Mouse (Mus musculus): ENCODE measurements at regions not wholly inside any gene's neighbourhood (a gene's known extent, or its start where the extent isn't known, plus 50 kb on each side); places are given as distances from the start of the nearest gene placed in this dataset.
"Not testable (repeated sequence)": the region's sequence is repeated elsewhere in the genome, so short reads cannot be mapped to it uniquely, and the experiment has no call there.

DNA sequence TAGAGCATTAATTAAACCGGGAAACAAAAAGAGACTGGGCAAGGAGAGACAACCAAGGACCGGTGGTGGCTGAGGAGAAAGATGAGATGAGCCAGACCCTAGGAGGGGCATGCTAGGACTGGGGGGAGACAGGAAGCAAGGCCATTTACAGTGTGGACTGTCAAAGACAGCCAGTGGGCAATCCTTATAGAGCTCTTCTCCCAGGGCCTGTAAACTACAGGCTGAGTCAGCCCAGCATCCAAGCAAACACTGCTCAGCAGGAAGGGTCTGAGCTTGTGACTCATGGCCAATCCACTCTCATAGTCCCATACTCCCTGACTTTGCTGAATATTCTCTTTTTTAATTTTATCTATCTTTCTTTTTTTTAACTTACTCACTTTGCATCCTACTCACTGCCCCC is 350.3 kb upstream of the Cdh5 start:
- H3K36me3 ChIP-seq (ENCODE audit: control insufficient read depth, insufficient read depth) = no peaks in the 10 kb centered on the region
- no peak overlapping the region for H3ac ChIP-seq (ENCODE audit: control insufficient read depth, insufficient read length, low read depth)
- no peaks in the 10 kb centered on the region for H3K79me3 ChIP-seq (ENCODE audit: low read depth)
- no peaks in the 10 kb centered on the region for H3K79me2 ChIP-seq (ENCODE audit: control insufficient read depth, insufficient read depth)
- H3K27me3 ChIP-seq (ENCODE audit: control insufficient read depth, insufficient read depth, insufficient read length) = no peaks in the 10 kb centered on the region
- no peak overlapping the region for H3K4me3 ChIP-seq (ENCODE audit: insufficient read depth, poor library complexity, severe bottlenecking)
- no peak for TF ChIP-seq MYOG (IDR thresholded peaks at IDR 0.05; ENCODE audit: control insufficient read depth, extremely low read depth, insufficient read length)
- TF ChIP-seq CEBPB (IDR thresholded peaks at IDR 0.05; ENCODE audit: low read depth) = no peak
- TF ChIP-seq MAX (IDR thresholded peaks at IDR 0.05) = no peak
- TF ChIP-seq USF1 (IDR thresholded peaks at IDR 0.05; ENCODE audit: low read depth) = no peak
- TF ChIP-seq FOSL1 (IDR thresholded peaks at IDR 0.05; ENCODE audit: insufficient read depth, low read length, poor library complexity, severe bottlenecking) = no peak
- no peak for TF ChIP-seq MYOD1 (IDR thresholded peaks at IDR 0.05; ENCODE audit: control insufficient read depth, insufficient read length, low read depth)
- no peak for TF ChIP-seq CTCF (IDR thresholded peaks at IDR 0.05; ENCODE audit: control insufficient read depth, insufficient read depth, insufficient read length)

DNA sequence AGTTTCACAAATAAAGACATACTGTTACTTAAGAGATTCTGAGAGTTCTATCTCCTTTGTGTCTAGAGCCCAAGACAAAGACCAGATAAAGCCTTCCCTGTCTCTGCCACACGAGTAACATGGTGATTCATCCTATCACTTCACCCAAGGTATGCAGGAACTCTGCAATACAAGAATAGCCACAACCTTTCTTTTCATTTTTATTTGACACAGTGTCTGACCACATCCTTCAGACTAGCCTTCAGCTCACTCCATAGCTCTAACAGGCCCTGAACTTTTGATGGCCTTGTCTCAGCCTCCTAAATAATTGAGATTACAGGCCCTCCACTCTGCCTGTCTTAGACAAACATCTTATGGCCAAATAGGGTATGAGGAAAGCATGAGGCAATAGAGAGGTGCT is 337.6 kb upstream of the Cdh5 start:
- Histone ChIP-seq H3K4me3 (ENCODE audit: insufficient read depth, poor library complexity, severe bottlenecking) (no peak overlapping the region), H3K27me3 (ENCODE audit: control insufficient read depth, insufficient read depth, insufficient read length) (no peaks in the 10 kb centered on the region), H3ac (ENCODE audit: control insufficient read depth, insufficient read length, low read depth) (no peak overlapping the region), H3K79me2 (ENCODE audit: control insufficient read depth, insufficient read depth) (no peaks in the 10 kb centered on the region), H3K36me3 (ENCODE audit: control insufficient read depth, insufficient read depth) (no peaks in the 10 kb centered on the region), H3K79me3 (ENCODE audit: low read depth) (no peaks in the 10 kb centered on the region)
- TF ChIP-seq CTCF (IDR thresholded peaks at IDR 0.05; ENCODE audit: control insufficient read depth, insufficient read depth, insufficient read length) (no peak), MYOD1 (IDR thresholded peaks at IDR 0.05; ENCODE audit: control insufficient read depth, insufficient read length, low read depth) (no peak), USF1 (IDR thresholded peaks at IDR 0.05; ENCODE audit: low read depth) (no peak), MYOG (IDR thresholded peaks at IDR 0.05; ENCODE audit: control insufficient read depth, extremely low read depth, insufficient read length) (no peak), MAX (IDR thresholded peaks at IDR 0.05) (no peak), CEBPB (IDR thresholded peaks at IDR 0.05; ENCODE audit: low read depth) (no peak), FOSL1 (IDR thresholded peaks at IDR 0.05; ENCODE audit: insufficient read depth, low read length, poor library complexity, severe bottlenecking) (no peak)

DNA sequence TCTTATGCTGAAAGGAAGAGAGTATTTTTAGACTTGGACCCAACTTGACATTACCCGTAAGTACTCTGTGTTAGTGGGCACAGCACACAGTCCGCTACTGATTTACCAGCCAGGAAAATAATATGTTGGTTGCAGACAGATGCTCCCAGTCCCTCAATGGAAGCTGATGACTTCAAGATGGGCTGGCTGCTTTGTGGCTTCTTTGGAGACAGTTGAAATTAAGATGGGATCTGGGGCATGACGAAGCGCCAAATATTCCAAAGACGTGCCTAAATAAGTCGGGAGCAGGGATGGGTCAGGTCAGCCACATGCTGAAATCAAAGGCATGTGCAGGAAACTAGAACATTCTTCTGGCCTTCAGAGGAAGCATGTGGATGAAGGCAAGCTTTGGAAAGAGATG is 321.8 kb upstream of the Cdh5 start:
- Histone ChIP-seq H3ac (ENCODE audit: control insufficient read depth, insufficient read length, low read depth) (no peak overlapping the region), H3K27me3 (ENCODE audit: control insufficient read depth, insufficient read depth, insufficient read length) (no peaks in the 10 kb centered on the region), H3K4me3 (ENCODE audit: insufficient read depth, poor library complexity, severe bottlenecking) (no peak overlapping the region), H3K79me2 (ENCODE audit: control insufficient read depth, insufficient read depth) (no peaks in the 10 kb centered on the region), H3K36me3 (ENCODE audit: control insufficient read depth, insufficient read depth) (no peaks in the 10 kb centered on the region), H3K79me3 (ENCODE audit: low read depth) (no peaks in the 10 kb centered on the region)
- no peak for TF ChIP-seq CEBPB (IDR thresholded peaks at IDR 0.05; ENCODE audit: low read depth)
- no peak for TF ChIP-seq USF1 (IDR thresholded peaks at IDR 0.05; ENCODE audit: low read depth)
- no peak for TF ChIP-seq MYOD1 (IDR thresholded peaks at IDR 0.05; ENCODE audit: control insufficient read depth, insufficient read length, low read depth)
- no peak for TF ChIP-seq MAX (IDR thresholded peaks at IDR 0.05)
- TF ChIP-seq MYOG (IDR thresholded peaks at IDR 0.05; ENCODE audit: control insufficient read depth, extremely low read depth, insufficient read length) = no peak
- no peak for TF ChIP-seq FOSL1 (IDR thresholded peaks at IDR 0.05; ENCODE audit: insufficient read depth, low read length, poor library complexity, severe bottlenecking)
- TF ChIP-seq CTCF (IDR thresholded peaks at IDR 0.05; ENCODE audit: control insufficient read depth, insufficient read depth, insufficient read length) = no peak

DNA sequence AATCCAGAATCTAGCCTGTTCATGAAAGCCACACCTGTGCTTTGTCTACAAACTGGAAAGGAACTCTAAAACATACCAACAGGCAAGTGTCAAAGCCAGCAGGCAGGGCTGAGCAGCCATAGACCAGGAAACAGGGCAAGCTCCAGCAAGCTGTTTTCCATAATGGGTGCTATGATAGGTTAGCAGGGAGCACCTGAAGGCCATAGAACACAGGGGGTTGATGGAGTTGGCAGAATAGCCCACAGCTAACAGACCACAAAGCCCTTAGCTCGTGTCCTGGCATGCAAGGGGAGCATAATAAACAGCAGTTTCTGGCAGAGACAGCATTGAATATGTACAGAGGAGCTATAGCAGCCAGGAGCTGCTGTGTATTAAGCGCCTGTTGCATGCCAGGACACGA is 313.1 kb upstream of the Cdh5 start:
- Histone ChIP-seq H3K79me3 (ENCODE audit: low read depth) (no peaks in the 10 kb centered on the region), H3K36me3 (ENCODE audit: control insufficient read depth, insufficient read depth) (no peaks in the 10 kb centered on the region), H3K79me2 (ENCODE audit: control insufficient read depth, insufficient read depth) (no peaks in the 10 kb centered on the region), H3ac (ENCODE audit: control insufficient read depth, insufficient read length, low read depth) (no peak overlapping the region), H3K4me3 (ENCODE audit: insufficient read depth, poor library complexity, severe bottlenecking) (no peak overlapping the region), H3K27me3 (ENCODE audit: control insufficient read depth, insufficient read depth, insufficient read length) (no peaks in the 10 kb centered on the region)
- TF ChIP-seq USF1 (IDR thresholded peaks at IDR 0.05; ENCODE audit: low read depth) (no peak), FOSL1 (IDR thresholded peaks at IDR 0.05; ENCODE audit: insufficient read depth, low read length, poor library complexity, severe bottlenecking) (no peak), CTCF (IDR thresholded peaks at IDR 0.05; ENCODE audit: control insufficient read depth, insufficient read depth, insufficient read length) (no peak), MAX (IDR thresholded peaks at IDR 0.05) (no peak), MYOG (IDR thresholded peaks at IDR 0.05; ENCODE audit: control insufficient read depth, extremely low read depth, insufficient read length) (no peak), MYOD1 (IDR thresholded peaks at IDR 0.05; ENCODE audit: control insufficient read depth, insufficient read length, low read depth) (no peak), CEBPB (IDR thresholded peaks at IDR 0.05; ENCODE audit: low read depth) (no peak)

DNA sequence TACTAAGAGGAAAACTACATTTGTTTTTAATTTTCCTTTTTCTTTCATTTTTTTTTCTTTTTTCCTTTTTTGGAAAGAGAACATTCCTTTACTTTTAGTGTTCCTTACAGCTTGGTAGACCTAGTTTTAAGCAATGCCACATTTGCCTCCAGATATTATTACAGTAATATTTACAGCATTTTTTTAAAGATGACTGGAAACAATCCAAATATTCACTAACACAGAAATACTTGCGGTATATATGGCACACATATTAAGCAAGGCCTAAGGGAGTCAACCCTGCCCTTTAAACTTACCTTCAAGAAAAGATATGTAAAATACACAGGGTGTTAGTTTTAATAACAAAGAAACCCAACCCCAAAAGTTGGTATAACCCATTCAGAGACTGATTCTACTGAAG is 308.1 kb upstream of the Cdh5 start:
- Histone ChIP-seq H3ac (ENCODE audit: control insufficient read depth, insufficient read length, low read depth) (no peak overlapping the region), H3K4me3 (ENCODE audit: insufficient read depth, poor library complexity, severe bottlenecking) (no peak overlapping the region), H3K27me3 (ENCODE audit: control insufficient read depth, insufficient read depth, insufficient read length) (no peaks in the 10 kb centered on the region), H3K36me3 (ENCODE audit: control insufficient read depth, insufficient read depth) (no peaks in the 10 kb centered on the region), H3K79me3 (ENCODE audit: low read depth) (no peaks in the 10 kb centered on the region), H3K79me2 (ENCODE audit: control insufficient read depth, insufficient read depth) (no peaks in the 10 kb centered on the region)
- TF ChIP-seq CTCF (IDR thresholded peaks at IDR 0.05; ENCODE audit: control insufficient read depth, insufficient read depth, insufficient read length) (no peak), MAX (IDR thresholded peaks at IDR 0.05) (no peak), CEBPB (IDR thresholded peaks at IDR 0.05; ENCODE audit: low read depth) (no peak), FOSL1 (IDR thresholded peaks at IDR 0.05; ENCODE audit: insufficient read depth, low read length, poor library complexity, severe bottlenecking) (no peak), MYOD1 (IDR thresholded peaks at IDR 0.05; ENCODE audit: control insufficient read depth, insufficient read length, low read depth) (no peak), USF1 (IDR thresholded peaks at IDR 0.05; ENCODE audit: low read depth) (no peak), MYOG (IDR thresholded peaks at IDR 0.05; ENCODE audit: control insufficient read depth, extremely low read depth, insufficient read length) (no peak)

DNA sequence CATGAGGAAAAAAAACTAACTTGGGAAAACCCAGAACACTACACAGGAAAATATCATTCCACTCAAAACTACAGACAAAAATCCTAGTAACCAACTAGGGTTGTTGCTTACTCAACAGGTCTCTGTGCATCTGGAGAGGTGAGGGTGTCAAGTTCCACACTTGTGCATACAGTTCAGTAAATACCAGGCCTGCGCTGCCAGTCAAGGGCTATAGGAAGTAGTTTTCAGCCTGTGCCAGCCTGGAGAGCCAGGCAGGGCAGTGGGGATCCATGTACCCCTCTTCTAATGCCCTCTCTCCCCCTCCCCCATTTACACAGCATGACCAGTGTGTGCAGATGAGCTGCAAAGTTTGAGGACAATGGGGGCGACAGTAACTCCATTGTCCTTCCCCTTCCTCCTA is 302.8 kb upstream of the Cdh5 start:
- H3K4me3 ChIP-seq (ENCODE audit: insufficient read depth, poor library complexity, severe bottlenecking); H3K79me3 ChIP-seq (ENCODE audit: low read depth); H3ac ChIP-seq (ENCODE audit: control insufficient read depth, insufficient read length, low read depth); H3K27me3 ChIP-seq (ENCODE audit: control insufficient read depth, insufficient read depth, insufficient read length); H3K79me2 ChIP-seq (ENCODE audit: control insufficient read depth, insufficient read depth); H3K36me3 ChIP-seq (ENCODE audit: control insufficient read depth, insufficient read depth): not testable (repeated sequence)

All from C2C12 (cell line).